ENCODE assay signal across 8 mouse cellular contexts in genomic region chr6:113418441-113419198, GRCm38 (mm10). TPM values are rescaled to one million over a fixed set of nuclear protein-coding genes. Genes with fewer than 3 reads are reported as not detected.
DNase-seq lines count a peak whose midpoint lies in the region; ATAC-seq and TF ChIP-seq lines count a peak whose summit lies in the region.

No protein-coding gene starts in this region.

- H3K4me3 ChIP-seq in kidney, embryonic 14.5 days (ENCODE audit: low read length), result peak overlapping the region; percentile 71
- H3K4me3 ChIP-seq in ES-E14 (ENCODE audit: insufficient read depth in 1 of 2, low read depth in 1 of 2, low read length in 2 of 2, poor library complexity in 1 of 2, severe bottlenecking in 1 of 2), result peak overlapping the region; percentile 81 to 82
- peak overlapping the region; percentile 64 for H3K4me3 ChIP-seq in cortical plate, adult 2 months (ENCODE audit: insufficient read depth, low read length)
- peak overlapping the region; percentile 51 for H3K4me3 ChIP-seq in hindbrain, embryonic 14.5 days (replicated peaks; ENCODE audit: low read length)

- H3K9ac ChIP-seq in kidney, embryonic 14.5 days (ENCODE audit: low read depth, low read length), result peak overlapping the region; percentile 72
- H3K9ac ChIP-seq in ES-E14 (ENCODE audit: insufficient read depth, low read depth, low read length, poor library complexity, severe bottlenecking), result peak overlapping the region; percentile 84
- peak overlapping the region; percentile 65 for H3K9ac ChIP-seq in hindbrain, embryonic 14.5 days

- no peak for TF ChIP-seq POLR2A in cortical plate, adult 2 months (IDR thresholded peaks at IDR 0.05; ENCODE audit: extremely low read depth, insufficient read depth, low read length)

- in situ Hi-C loops in ES-E14 (cut with MboI; ENCODE audit: low sequenced_read_pairs in 2 of 2, unreplicated experiment in 2 of 2), result no loop called here

- H3K9me3 ChIP-seq in kidney, embryonic 14.5 days (ENCODE audit: control insufficient read depth, low read length), result no peaks in the 10 kb centered on the region
- H3K9me3 ChIP-seq in ES-E14 (ENCODE audit: control insufficient read depth, insufficient read depth, low read depth, low read length), result no peaks in the 10 kb centered on the region
- no peaks in the 10 kb centered on the region for H3K9me3 ChIP-seq in hindbrain, embryonic 14.5 days (ENCODE audit: control insufficient read depth, low read length)

- TF ChIP-seq CTCF in cortical plate, adult 2 months (IDR thresholded peaks at IDR 0.05; ENCODE audit: extremely low read depth, insufficient read depth, low read length), result no peak

- H3K27ac ChIP-seq in kidney, embryonic 14.5 days (ENCODE audit: low read depth, low read length), result no peak overlapping the region; the same call in 1 of the 2 replicates
- no peak overlapping the region for H3K27ac ChIP-seq in ES-E14 (ENCODE audit: insufficient read depth, low read depth, low read length, poor library complexity, severe bottlenecking)
- no peak overlapping the region for H3K27ac ChIP-seq in cortical plate, adult 2 months (ENCODE audit: insufficient read depth, low read length)
- H3K27ac ChIP-seq in hindbrain, embryonic 14.5 days, result no peak overlapping the region

- DNase-seq in kidney, adult 8-10 months, result no peak
- DNase-seq in ES-E14 (ENCODE audit: low read depth, low spot score), result no peak
- DNase-seq in hindbrain, embryonic 14.5 days (ENCODE audit: low spot score), result peak; percentile 38
- DNase-seq in right cerebral cortex, postnatal 10 days (ENCODE audit: low spot score in 2 of 2), result no peak
- DNase-seq in frontal cortex, postnatal 10 days (ENCODE audit: low spot score in 2 of 2), result no peak

- peaks cover 14% of the 10 kb centered on the region for H3K36me3 ChIP-seq in kidney, embryonic 14.5 days (ENCODE audit: control insufficient read depth, insufficient read depth, low read length)
- peaks cover 16% of the 10 kb centered on the region for H3K36me3 ChIP-seq in ES-E14 (ENCODE audit: control insufficient read depth, insufficient read depth, low read length, poor library complexity, severe bottlenecking)
- peaks cover 13% of the 10 kb centered on the region for H3K36me3 ChIP-seq in hindbrain, embryonic 14.5 days (replicated peaks; ENCODE audit: control insufficient read depth, insufficient read depth)

- WGBS in kidney, embryonic 14.5 days, result 10% methylated on average over 16 of the region's 16 CpGs
- WGBS in hindbrain, embryonic 14.5 days, result 16% methylated on average over 16 of the region's 16 CpGs

- peak; percentile 41 for ATAC-seq in kidney, embryonic 14.5 days (ENCODE audit: low FRiP score, low TSS enrichment)
- ATAC-seq in hindbrain, embryonic 14.5 days (ENCODE audit: low FRiP score), result peak; percentile 64
- ATAC-seq in megakaryocyte, adult 5-6 weeks (ENCODE audit: poor library complexity, severe bottlenecking), result peak; percentile 51

- 0 out of 2 replicates have a peak, but pooled peaks cover 9% of the 10 kb centered on the region for H3K4me1 ChIP-seq in kidney, embryonic 14.5 days (ENCODE audit: control insufficient read depth, insufficient read depth, low read length)
- peaks cover 0 to 5% of the 10 kb centered on the region in 2 experiments; a peak in 1 of 4 replicates for H3K4me1 ChIP-seq in ES-E14 (ENCODE audit: control insufficient read depth in 2 of 2, insufficient read depth in 2 of 2, low read length in 2 of 2, poor library complexity in 1 of 2)
- H3K4me1 ChIP-seq in cortical plate, adult 2 months (ENCODE audit: control insufficient read depth, insufficient read depth, low read length), result peaks cover 5% of the 10 kb centered on the region
- peaks cover 17% of the 10 kb centered on the region for H3K4me1 ChIP-seq in hindbrain, embryonic 14.5 days (replicated peaks; ENCODE audit: control insufficient read depth, insufficient read depth, low read length)

- H3K27me3 ChIP-seq in kidney, embryonic 14.5 days (ENCODE audit: control insufficient read depth, insufficient read depth, low read length), result no peaks in the 10 kb centered on the region
- H3K27me3 ChIP-seq in hindbrain, embryonic 14.5 days (ENCODE audit: control insufficient read depth, insufficient read depth, low read length), result no peaks in the 10 kb centered on the region

- H3K4me2 ChIP-seq in kidney, embryonic 14.5 days (replicated peaks; ENCODE audit: low read depth, low read length), result peak overlapping the region; percentile 88
- H3K4me2 ChIP-seq in hindbrain, embryonic 14.5 days (replicated peaks), result peak overlapping the region; percentile 78

TF ChIP-seq in ES-E14, 5 proteins besides CTCF, POLR2A, EP300 and RAD21:
- TF ChIP-seq HCFC1 (IDR thresholded peaks at IDR 0.05; ENCODE audit: borderline replicate concordance, insufficient read depth, low read length), result no peak
- TF ChIP-seq ZNF384 (IDR thresholded peaks at IDR 0.05; ENCODE audit: low read depth, low read length), result no peak
TF ChIP-seq in ES-E14: peak in this region for 0.

RNA-seq across cellular contexts. Expression of gene Rpusd3, which starts 0.5 kb away (rescaled TPM):
- polyA plus RNA-seq in kidney, embryonic 14.5 days (2014; fragmentation: Nextera tagmentation; extraction: Ambion mirVana), result 29.0 and 30.5 TPM in 2 replicates
- total RNA-seq in ES-E14 (2012; rRNA removed), result 34.5 and 42.3 TPM in 2 replicates
- polyA plus RNA-seq in cortical plate, adult 2 months (2012; rRNA removed), result 37.0 and 38.6 TPM in 2 replicates
- polyA plus RNA-seq in hindbrain, embryonic 14.5 days (2014; fragmentation: Nextera tagmentation; extraction: Ambion mirVana), result 15.0 and 19.0 TPM in 2 replicates
- 2.5 and 6.2 TPM in 2 replicates for total RNA-seq in megakaryocyte, adult 5-6 weeks (2015)
- total RNA-seq in megakaryocyte, adult 5-6 weeks (2017), result 2.5 and 3.0 TPM in 2 replicates

RNA-seq across cellular contexts. Expression of gene Cidec, which starts 16.9 kb away (rescaled TPM):
- polyA plus RNA-seq in kidney, embryonic 14.5 days (2014; fragmentation: Nextera tagmentation; extraction: Ambion mirVana), result not detected in 2 replicates
- 0.42 and 0.45 TPM in 2 replicates for total RNA-seq in ES-E14 (2012; rRNA removed)
- polyA plus RNA-seq in cortical plate, adult 2 months (2012; rRNA removed), result not detected in 2 replicates
- polyA plus RNA-seq in hindbrain, embryonic 14.5 days (2014; fragmentation: Nextera tagmentation; extraction: Ambion mirVana), result not detected in 2 replicates
- not detected in 2 replicates for total RNA-seq in megakaryocyte, adult 5-6 weeks (2015)
- not detected in 2 replicates for total RNA-seq in megakaryocyte, adult 5-6 weeks (2017)

RNA-seq across cellular contexts. Expression of gene Jagn1, which starts 23.7 kb away (rescaled TPM):
- 95.9 and 103 TPM in 2 replicates for polyA plus RNA-seq in kidney, embryonic 14.5 days (2014; fragmentation: Nextera tagmentation; extraction: Ambion mirVana)
- total RNA-seq in ES-E14 (2012; rRNA removed), result 119 and 140 TPM in 2 replicates
- polyA plus RNA-seq in cortical plate, adult 2 months (2012; rRNA removed), result 51.8 and 54.0 TPM in 2 replicates
- 87.9 and 88.5 TPM in 2 replicates for polyA plus RNA-seq in hindbrain, embryonic 14.5 days (2014; fragmentation: Nextera tagmentation; extraction: Ambion mirVana)
- total RNA-seq in megakaryocyte, adult 5-6 weeks (2015), result 34.2 and 43.6 TPM in 2 replicates
- total RNA-seq in megakaryocyte, adult 5-6 weeks (2017), result 11.0 and 12.7 TPM in 2 replicates

RNA-seq across cellular contexts. Expression of gene Ttll3, which starts 29.6 kb away (rescaled TPM):
- polyA plus RNA-seq in kidney, embryonic 14.5 days (2014; fragmentation: Nextera tagmentation; extraction: Ambion mirVana), result 2.0 and 2.4 TPM in 2 replicates
- total RNA-seq in ES-E14 (2012; rRNA removed), result 5.3 and 6.9 TPM in 2 replicates
- 22.4 and 26.0 TPM in 2 replicates for polyA plus RNA-seq in cortical plate, adult 2 months (2012; rRNA removed)
- 7.0 and 8.1 TPM in 2 replicates for polyA plus RNA-seq in hindbrain, embryonic 14.5 days (2014; fragmentation: Nextera tagmentation; extraction: Ambion mirVana)
- 6.2 and 7.2 TPM in 2 replicates for total RNA-seq in megakaryocyte, adult 5-6 weeks (2015)
- total RNA-seq in megakaryocyte, adult 5-6 weeks (2017), result 7.7 and 9.9 TPM in 2 replicates

RNA-seq across cellular contexts. Expression of gene Il17re, which starts 39.7 kb away (rescaled TPM):
- polyA plus RNA-seq in kidney, embryonic 14.5 days (2014; fragmentation: Nextera tagmentation; extraction: Ambion mirVana), result 3.5 and 6.1 TPM in 2 replicates
- 0.80 and 3.0 TPM in 2 replicates for total RNA-seq in ES-E14 (2012; rRNA removed)
- 0.42 and 0.75 TPM in 2 replicates for polyA plus RNA-seq in cortical plate, adult 2 months (2012; rRNA removed)
- polyA plus RNA-seq in hindbrain, embryonic 14.5 days (2014; fragmentation: Nextera tagmentation; extraction: Ambion mirVana), result 0.27 and 0.31 TPM in 2 replicates
- total RNA-seq in megakaryocyte, adult 5-6 weeks (2015), result not detected in 2 replicates
- total RNA-seq in megakaryocyte, adult 5-6 weeks (2017), result not detected in 2 replicates
